Mouse (Mus musculus) layer of hippocampus, adult 9-11 months (tissue): ENCODE measurements at regions not wholly inside any gene's neighbourhood (a gene's known extent, or its start where the extent isn't known, plus 50 kb on each side); places are given as distances from the start of the nearest gene placed in this dataset.

Source experiments
- DNase-seq: peaks from one replicate; pipeline ENCODE4 v3.0.0; 2022

DNA sequence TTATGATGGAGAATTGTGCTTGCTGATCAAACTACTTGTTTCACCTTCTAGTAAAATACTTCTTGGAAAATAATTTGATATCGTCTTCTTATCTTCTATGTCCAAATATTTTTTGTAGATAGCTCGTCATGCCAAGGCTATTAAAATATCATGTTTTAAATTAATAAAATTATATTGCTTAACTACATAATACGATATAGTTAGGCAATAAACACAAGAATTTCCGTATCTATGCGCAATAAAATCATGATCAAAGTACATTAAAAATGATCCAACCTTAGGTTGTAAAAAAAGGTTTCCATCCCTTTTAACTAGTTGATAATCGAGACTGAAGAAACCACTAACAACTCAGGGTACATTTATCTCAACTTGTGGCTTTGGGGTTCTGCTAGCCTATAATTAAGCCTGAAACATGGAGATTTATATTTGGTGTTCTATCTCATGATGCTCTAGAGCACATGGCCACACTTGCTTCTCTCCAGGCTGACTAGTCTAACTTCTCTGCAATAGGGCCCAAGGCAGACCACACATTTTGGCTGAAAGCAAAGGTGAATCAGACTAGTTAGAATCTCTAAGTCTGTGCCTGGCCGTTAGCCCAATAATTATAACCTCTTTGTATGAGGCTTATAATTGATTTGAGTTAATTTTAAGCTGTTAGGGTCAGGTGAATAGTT, 314.5 kb downstream of the Plod2 start:
- no peak for DNase-seq

DNA sequence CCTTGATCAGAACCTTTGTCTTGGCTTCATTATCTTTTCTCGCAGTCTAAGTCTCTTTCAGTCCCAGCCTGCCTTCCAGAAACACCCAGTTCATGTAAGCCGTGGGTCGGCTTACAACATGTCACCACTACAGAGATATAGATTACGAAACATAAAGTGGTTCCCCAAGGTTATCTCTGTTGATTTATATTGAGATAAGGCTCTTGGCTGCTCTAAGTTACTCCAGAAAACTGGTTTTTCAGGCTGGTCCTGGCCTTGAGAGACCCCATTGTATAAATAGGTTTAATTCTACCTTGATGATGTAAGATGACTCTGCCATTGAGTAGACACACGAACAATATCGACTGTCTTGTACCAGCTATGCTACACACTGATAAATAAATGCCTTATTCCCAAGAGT, 323.8 kb downstream of the Plod2 start:
- no peak for DNase-seq

DNA sequence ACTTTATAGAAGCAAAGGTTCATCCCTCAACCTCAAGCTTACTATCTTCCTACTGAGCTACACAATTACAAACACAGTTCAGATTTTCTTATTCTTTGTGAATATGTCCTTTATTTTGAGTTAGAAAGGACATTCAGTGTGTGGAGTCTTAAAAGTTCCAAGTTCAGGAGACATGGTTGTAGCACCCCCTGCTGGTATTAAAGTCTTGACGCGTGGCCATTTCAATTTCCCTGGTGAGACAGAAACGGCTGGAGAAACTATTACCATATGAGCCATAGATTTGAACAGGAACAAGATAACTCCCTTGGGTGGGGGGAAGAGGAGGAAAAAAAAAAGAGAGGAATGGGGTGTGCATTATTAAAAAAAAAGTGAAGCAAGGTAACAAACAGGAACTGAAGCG, 336.6 kb downstream of the Plod2 start:
- DNase-seq: peak; percentile 14

DNA sequence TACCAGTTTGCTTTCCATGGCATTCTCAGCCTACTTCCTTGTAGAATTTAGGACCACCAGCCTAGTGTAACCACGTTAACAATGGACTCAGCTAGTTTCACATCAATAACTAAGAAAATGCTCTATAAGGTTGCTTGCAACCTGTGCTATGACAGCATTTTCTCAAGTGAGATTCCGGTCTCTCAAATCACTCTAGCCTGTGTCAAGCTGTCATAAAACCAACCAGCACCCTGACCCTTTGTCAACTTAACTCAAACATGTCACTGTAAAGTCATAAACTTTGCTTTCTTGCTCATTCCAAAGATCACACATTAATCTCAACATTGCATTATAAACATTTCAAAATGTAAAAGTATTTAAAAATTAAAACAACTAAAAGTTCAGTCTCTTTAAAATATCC, 337.8 kb downstream of the Plod2 start:
- DNase-seq: no peak

DNA sequence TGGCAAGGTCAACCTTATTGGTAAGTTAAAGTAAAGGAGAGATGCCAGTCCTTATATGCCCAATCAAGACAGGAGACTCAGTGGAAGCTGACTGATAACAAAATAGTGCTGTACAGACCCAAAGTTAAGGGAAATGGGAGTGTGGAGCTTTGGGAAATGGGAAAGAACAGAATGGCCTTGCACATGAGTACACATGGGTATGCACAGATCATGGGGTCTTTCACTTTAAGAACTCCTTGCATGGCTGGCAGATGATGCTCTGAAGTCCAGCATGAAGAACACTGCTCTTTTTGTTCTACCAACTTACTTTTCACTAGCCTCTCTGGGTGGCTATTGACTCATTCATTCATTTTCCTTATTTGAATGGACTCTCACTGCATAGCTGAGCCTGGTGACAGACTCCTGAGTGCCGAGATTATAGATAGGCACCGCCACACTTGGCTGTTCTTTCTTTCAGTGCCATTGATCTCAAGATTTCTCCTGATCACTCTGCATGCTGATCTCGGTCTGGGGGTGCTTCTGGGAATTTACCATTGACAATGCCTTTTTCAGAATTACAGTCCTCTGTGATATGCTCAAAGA, 340.3 kb downstream of the Plod2 start:
- no peak for DNase-seq

DNA sequence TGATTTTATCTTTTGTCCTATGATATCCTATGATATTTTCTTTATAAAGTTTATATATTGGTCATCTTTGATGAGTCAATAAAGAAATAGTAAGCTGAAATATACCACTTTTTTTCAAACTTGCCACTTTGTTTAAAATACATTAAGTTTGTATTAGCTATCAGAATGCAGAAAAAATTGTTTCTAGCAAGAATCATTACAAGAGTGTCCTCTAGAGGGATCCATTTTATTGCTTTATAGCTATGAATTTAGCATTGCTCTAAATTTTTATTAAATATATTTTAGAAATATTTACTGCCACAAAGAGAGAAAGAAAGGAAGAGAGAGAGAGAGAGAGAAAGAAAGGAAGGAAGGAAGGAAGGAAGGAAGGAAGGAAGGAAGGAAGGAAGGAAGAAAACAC, 348.0 kb downstream of the Plod2 start:
- no peak for DNase-seq

DNA sequence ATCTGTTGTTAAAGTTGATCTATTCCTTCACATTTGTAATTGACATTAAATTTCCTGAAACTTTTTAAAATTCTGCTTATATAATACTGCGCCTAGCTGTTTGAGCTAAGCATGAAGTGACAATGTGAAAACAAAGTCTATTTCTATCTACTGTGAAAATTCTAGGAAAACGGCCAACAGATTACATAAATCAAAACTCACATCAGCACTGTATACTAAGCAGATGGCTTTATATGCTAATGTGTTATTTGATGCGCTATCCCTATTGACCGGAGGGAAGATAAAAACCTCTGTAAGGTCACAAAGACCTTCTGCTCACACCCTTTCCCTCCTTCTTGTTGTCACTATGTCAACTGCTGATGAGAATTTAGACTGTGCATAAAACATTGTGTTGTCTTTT, 357.7 kb downstream of the Plod2 start:
- peak; percentile 5 for DNase-seq

DNA sequence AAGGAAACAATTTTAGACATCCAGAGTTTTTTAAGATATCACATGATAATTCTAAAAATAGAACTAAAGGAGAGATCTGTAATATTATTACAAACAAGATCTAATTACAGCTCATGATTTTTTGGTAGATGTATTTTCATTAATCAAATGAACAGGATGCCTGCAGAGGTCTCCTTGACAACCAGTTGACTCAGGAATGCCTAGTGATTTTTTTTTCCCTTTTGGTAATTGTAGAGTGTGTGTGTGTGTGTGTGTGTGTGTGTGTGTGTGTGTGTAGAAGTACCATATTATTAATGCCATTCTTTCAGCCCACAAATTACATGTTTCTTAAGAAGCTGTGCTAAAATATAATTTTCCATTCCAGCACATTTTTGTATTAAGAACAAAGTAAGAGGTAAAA, 365.1 kb downstream of the Plod2 start:
- DNase-seq: no peak

DNA sequence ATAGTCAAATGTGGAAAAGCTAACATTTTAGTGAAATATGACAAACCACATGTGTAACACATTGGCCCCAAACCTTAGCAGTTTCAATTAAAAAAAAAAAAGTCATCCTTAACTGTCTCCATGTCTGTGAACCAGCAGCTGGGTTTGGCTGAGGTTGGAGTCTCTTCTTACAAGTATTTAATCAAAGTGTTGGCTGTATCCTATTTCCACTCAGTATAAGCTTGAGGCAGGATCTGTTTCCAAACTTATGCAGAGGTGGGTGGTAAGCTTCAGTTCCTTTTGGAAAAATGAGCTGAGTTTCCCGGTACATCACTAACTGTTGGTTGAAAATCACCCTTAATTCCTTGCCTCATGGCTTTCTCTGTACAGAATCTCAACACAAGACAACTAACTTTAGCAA, 377.4 kb downstream of the Plod2 start:
- no peak for DNase-seq

DNA sequence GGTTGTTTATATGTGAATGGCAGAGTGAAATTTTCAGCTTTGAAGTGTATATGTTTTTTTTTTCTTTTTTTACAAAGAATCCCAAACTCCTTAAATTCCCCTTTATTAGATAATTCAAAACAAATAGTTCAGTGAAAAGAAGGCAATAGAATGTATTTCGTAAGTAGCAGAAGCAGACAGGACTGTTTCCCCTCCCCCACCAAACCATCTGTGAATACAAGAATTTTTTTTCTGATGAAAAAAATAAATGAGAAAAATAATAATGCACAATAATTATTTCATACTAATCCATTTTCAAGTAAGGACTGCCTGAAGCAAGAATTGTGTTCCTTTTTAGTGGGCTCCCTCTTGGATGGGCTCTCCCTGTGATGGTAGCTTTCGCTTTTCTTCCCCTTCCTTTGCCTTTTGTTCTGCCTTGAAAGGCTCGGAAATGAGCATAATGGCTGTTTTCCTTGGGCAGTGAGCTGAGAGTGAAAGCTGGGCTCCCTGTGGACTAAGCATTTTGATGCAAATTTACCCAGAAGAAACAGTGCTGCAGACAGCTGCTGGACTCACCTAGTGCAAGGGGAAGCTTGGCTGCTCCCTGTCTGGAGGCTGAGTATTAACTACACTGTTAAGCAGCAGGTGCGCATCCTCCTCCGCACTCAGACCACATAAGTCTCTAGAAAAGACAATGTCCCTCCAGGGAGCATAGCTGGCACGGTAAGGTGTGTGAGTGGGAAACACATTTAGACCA, 388.4 kb downstream of the Plod2 start:
- DNase-seq: peak; percentile 10

DNA sequence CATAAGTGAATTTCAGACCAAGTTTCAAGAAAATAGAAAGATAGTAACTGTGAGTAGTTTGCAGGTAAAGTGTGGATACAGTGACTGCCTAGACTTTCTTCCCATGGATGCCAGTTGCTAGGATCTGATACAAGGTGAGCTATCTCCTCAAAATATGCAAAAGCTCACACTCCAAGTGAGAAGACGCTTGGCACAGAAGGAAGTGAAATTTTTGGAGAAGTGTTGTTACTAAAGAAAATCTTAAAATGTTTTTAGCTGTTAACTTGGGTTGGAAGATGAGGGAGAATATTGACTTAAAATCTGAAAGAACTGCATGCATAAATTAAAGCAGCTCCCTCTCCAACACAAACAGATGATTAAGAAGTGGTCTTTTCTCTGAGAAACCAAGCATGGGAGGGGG, 395.8 kb downstream of the Plod2 start:
- peak; percentile 11 for DNase-seq

DNA sequence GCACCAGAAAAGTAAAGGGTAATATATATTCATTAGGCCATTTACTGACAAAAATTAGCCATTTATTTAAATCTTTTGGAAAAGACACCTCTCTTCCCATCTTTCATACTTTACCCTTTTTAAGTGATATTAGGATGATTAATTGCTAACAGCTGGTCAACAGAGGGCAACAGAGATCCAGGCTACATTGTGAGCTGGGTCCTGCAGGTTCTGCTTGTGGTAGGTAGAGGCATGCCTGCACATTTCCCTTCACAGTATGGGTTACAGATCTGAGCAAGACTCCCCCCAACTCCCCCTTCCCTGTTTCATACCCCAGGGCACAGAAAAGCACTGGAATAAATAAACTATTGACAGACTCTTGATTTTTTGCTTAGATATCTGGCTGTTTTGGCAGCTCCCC, 408.1 kb downstream of the Plod2 start:
- DNase-seq: no peak

DNA sequence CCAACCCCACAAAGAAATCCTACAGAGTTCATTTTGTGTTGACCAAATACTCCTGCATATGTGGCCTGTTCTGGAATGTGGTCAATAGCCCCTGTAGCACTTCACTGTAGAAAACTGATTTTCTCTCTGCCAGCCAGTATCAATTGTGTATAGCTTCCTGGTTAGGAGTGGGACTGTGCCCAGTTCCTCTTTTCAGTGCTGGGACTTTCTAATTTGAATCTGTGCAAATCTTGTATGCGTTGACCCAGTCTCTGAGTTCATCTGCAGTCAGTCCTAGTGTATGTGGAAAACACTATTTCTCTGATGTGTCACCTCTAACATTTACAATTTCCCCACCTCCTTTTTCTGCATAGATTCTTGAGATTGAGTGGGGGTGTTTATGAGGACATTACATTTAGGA, 421.3 kb downstream of the Plod2 start:
- no peak for DNase-seq

DNA sequence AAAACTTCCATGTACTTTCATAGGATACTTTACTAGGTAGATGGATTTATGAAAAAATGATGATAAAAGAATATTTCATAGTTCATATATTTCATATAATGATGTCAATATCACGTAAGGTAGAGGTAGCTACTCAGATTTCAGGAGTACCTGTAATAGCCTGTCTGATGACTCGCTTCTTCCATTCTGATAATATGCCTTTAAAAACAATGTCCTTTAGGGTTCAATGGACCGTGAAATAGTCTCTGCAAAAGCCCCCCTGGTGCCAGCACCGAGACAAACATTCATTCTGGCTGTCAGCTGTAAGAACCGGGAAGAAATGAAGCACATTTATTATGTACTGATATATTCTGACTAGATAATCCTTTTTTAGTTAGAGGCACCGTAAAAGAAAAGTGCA, 449.7 kb downstream of the Plod2 start:
- DNase-seq: no peak

DNA sequence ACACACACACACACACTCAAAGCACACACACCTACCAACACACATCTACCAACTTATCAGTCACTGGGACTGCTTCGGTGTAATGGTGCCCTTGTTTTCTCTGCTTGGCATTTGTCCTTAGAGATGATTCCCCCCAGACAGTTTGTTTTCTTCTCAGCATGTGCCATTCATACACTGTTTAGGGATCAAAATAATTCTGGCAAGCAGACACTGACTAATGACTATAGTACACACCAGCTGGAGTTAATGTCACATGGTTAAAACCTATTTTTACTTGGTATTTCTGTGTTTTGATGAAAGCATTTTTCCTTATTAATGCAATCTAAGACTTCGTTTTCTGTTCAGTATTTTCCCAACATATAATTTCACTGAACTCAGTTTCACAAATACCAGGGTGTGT, 454.1 kb downstream of the Plod2 start:
- peak; percentile 6 for DNase-seq

DNA sequence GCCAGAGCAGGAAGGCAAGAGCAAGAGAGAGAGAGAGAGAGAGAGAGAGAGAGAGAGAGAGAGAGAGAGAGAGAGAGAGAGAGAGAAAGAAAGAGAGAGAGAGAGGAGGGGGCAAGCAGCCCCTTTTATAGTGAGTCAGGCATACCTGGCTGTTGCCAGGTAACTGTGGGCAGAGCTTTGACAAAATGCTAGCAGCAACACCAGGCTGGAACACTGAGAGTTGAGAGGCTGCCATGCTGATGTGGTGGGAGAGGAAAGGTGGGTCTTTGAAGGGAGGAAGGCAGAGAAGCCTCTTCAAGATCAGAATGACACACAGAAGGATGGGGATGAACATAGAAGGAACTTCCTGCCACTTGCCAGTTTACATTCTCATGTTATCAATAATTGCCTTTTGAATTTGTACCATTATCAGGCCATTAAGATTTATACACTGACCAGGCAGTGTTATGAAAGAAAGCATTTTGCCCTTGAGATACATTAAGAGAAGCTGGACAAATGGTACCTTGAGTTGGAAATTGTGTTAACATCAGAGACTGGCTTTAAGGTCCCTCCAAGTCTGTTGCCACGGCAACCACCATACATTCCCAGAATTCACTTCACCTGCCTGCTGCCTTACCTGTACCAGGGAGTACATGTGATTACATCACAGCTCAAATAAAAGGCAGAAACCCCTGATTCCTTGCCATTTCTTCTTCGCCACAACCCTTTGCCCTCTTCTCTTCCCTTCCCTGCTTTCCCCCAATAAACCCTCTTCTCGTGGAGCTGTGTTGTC, 463.3 kb downstream of the Plod2 start:
- DNase-seq: no peak

DNA sequence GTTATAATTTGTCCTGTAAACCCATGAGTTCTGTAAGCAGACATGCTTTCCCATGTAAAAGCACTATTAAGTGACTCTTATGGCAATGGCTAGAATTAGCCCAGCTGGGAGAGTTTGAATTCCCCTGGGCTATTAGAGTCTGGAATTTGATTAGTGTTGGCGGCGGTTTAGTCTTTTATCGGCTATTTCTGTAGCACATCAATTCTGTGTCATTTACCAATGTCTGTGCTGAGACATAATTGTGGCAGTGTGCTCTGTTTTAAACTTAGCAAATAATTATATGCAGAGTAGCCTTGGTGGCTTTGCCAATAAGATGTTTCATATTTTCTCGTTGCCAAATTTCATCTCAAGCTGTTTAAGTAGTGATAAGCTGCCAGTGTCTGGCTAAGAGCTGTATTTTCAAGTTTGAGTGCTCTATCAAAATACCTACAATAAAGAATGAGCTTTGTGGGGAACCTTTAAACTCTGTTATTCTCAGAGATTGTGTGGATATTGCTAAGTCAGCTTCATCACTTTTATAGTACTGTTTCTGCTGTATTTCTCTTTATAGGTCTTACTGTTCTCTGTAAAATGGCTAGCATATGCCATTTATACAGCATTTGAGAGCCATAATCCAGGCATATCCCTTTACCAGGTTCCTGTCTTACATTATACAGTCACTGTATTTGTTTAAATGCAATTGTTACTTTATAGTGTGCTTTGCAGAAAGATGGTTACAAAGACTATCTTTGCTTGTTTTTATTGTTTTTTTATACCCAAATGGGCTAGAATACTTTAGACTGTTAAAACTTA, 466.7 kb downstream of the Plod2 start:
- DNase-seq: peak; percentile 42

DNA sequence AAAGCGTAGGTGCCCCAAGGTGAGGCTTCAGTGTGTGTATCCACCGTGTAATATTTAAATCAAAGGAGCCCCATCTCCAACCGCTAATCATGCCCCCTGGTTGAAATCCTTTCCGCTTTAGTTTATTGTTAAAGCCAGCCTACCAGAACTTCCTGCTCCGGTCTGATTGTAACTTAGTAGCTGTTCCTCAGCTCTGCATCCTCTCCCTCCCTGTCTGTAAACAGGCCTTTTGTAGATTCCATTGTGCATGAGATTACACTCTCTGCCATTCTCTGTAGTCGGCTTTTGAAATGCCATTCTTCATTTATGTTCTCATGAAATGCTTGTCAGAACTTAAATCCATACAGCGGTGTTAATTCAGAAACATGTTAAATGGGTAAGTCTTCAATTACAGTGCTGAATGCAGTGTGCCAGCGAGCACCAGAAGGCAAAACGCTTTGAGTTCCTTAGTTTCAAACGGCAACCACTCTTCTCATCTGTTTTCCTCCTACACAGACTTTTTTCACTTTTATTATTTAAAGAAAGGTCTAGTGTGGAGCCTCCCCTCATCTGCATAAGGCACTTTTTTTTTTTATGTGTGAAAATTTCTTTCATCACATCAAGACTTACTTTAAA, 502.4 kb downstream of the Plod2 start:
- DNase-seq: peak; percentile 12

DNA sequence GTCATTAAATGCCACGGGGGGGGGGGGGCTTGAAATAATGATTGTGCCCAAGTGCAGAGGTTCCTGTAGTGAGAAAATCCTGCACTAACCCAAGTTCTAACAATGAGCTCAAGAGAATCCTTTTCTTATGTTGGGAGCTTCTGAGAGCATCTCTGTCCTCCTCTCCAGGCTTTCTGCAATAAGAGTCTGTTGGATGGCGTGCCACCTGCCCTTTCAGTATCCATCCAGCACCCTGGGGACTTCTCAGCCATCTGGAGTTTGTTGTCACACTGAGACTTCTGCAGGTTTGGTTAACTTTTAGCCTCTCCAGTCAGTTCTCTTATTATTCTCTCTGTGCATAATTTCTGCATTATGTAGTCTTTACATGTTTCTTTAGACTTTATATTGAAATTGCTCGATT, 530.1 kb downstream of the Plod2 start:
- DNase-seq: no peak

DNA sequence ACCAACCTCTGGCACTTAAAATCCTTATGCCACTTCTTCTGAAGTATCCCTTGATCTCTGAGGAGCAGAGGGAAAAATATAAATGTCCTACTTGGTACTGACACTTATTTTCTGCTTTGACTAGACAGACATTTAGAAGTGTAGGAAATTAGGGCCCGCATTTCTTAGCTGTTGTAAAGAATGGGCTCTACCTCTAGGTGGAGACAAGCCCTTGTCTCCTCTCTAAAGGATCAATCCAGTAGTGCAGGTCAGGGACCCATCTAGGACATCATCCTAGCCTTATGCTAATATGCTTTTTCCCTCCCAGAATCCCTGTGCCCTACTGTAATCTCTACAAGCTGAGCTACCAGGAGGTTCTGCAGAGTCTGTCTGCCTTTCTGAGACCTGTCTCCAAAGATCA, 541.1 kb downstream of the Plod2 start:
- no peak for DNase-seq

DNA sequence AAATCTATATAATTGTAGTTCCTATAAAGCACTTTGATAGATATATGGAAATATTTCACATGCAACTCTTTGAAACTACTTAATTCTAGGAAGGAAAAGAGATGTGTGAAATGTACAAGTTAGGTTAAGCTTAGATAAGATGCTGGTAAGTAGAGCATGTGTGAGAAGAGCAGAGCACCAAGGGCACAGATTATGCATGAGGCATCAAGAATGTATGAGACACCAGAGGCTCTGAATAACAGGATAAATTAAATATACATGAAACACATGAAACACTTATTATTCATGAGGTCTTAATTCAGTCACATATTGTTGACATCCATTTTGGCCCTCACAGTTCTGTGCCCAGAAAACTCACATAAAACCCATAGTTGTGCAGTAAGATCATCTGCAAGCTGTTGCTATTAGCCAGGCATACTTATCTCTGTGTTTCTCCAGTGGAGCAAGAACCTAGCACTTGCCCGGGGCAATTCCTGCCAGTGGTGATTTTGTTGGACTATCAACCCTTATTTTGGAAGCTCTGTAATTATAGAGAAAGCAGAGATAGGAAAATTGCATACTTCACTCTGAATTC, 556.1 kb downstream of the Plod2 start:
- no peak for DNase-seq

DNA sequence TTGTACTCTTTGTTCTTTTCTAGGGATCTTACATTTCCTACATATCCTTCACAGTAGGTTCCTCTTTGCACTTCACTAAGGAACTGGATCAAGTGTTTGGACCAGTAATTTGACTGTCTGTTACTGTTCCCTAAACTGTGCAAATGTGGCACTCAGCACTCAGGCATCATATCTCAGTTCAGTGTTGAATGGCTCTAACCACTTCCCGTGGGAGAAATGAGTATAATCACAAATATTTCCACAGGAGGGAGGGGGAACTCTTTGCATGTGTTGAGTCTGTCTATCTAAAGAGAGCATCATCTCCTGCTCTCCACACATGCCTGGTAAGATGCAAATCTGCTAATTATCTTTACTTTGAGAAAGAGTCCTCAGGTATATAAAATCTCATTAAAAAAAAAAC, 588.5 kb downstream of the Plod2 start:
- no peak for DNase-seq
